Mouse (Mus musculus): ENCODE data around the gene Ano2.

Gene Ano2

DNA sequence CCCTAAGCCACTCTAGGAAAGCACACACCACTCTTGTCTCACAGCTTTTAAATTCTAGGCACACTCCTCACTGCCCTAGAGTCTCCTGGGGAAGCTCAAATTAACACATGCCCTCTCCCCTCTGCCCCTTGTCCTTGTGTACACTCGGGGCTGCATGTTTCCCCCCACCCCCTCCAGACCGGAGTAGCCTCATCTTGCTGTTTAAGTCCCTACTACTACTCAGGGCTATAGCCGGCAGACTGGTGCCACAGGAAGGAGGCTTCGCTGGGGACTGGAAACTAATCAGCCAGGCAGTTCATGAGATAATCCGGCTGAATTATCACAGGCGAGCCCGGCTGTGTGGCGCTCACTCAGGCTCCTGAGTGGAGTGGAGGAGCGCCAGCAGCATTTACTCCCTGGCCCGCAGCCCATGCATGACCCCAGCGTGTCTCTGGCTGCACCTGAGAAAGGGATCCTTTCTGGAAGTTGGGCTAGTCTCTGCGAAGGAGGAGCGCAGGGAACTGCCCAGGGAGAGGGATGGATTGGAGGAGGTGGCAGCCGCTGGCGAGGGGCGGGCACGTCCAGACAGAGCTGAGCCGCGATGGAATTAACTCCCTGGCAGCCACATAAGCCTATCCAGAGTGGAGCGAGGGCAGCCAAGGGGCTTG is at the start of gene Ano2:
Gene Ano2, plus strand, starts transcription at position 363 of the 647 bp plus-strand sequence.
- TF ChIP-seq NANOG (IDR thresholded peaks at IDR 0.05; ENCODE audit: borderline replicate concordance, low read length) (no peak), POU5F1 (IDR thresholded peaks at IDR 0.05; ENCODE audit: borderline replicate concordance, low read length) (no peak), CTCF (conservative IDR thresholded peaks at IDR 0.05; ENCODE audit: low read length) (no peak)
- H3K27me3 ChIP-seq (ENCODE audit: insufficient read depth, low read length): peaks cover 24% of the 10 kb centered on the region
- no peaks in the 10 kb centered on the region for H3K36me3 ChIP-seq (ENCODE audit: insufficient read depth, low read length)
- peak within 1 kb of the TSS; percentile 62 for H3K4me3 ChIP-seq (replicated peaks; ENCODE audit: low read length)
- peaks cover 7% of the 10 kb centered on the region; the same call in 1 of the 2 replicates for H3K4me1 ChIP-seq (replicated peaks; ENCODE audit: low read depth, low read length)
- H3K9me3 ChIP-seq (ENCODE audit: low read length): no peaks in the 10 kb centered on the region

DNA sequence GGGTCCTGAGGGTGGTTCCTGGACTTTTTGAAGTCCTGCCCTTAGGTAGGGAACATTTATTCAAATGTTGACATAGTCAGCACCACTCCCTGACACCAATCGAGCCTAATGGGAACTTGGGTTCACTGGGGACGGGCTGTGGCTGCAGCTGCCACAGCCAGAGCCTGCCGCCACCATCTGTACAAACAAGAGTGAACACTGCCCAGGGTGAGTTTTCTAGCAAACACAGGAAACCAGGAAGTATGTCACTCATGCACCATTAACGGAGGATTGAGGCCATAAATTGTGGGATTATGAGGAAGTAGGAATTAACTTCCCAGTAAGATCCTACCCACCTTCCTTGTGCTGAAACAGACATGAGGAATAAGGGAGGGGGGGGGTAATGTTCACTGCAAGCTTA is 49.7 kb upstream of the Ano2 start:
- Histone ChIP-seq H3K4me3 (replicated peaks; ENCODE audit: low read length) (no peak overlapping the region), H3K27me3 (ENCODE audit: insufficient read depth, low read length) (0 out of 2 replicates have a peak, but pooled peaks cover 7% of the 10 kb centered on the region), H3K9me3 (ENCODE audit: low read length) (peaks cover 8% of the 10 kb centered on the region), H3K36me3 (ENCODE audit: insufficient read depth, low read length) (no peaks in the 10 kb centered on the region), H3K4me1 (replicated peaks; ENCODE audit: low read depth, low read length) (peaks cover 6% of the 10 kb centered on the region; the same call in 1 of the 2 replicates)
- TF ChIP-seq CTCF (conservative IDR thresholded peaks at IDR 0.05; ENCODE audit: low read length): no peak
- no peak for TF ChIP-seq POU5F1 (IDR thresholded peaks at IDR 0.05; ENCODE audit: borderline replicate concordance, low read length)
- TF ChIP-seq NANOG (IDR thresholded peaks at IDR 0.05; ENCODE audit: borderline replicate concordance, low read length): no peak

DNA sequence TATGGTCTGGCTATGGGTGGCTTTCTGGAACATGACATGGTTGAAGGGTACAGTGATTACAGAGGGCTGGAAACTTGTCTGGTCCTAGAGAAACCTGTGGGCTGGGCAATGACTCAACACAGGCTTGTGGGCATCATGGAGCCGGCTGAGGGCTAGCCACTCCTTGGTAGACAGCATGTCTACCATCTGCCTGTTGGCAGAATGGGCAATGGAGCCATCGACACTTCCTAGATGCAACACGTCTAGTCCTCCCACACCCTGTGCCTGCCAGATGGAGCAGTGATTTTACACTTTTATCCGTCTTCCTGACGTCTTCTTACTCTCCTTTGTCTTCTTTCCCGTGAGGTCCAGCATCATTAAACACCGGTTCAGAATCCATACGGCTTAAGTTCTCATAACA is 49.1 kb upstream of the Ano2 start:
- Histone ChIP-seq H3K27me3 (ENCODE audit: insufficient read depth, low read length) (0 out of 2 replicates have a peak, but pooled peaks cover 7% of the 10 kb centered on the region), H3K4me3 (replicated peaks; ENCODE audit: low read length) (no peak overlapping the region), H3K4me1 (replicated peaks; ENCODE audit: low read depth, low read length) (peaks cover 6% of the 10 kb centered on the region; the same call in 1 of the 2 replicates), H3K36me3 (ENCODE audit: insufficient read depth, low read length) (no peaks in the 10 kb centered on the region), H3K9me3 (ENCODE audit: low read length) (peaks cover 8% of the 10 kb centered on the region)
- TF ChIP-seq NANOG (IDR thresholded peaks at IDR 0.05; ENCODE audit: borderline replicate concordance, low read length): no peak
- TF ChIP-seq POU5F1 (IDR thresholded peaks at IDR 0.05; ENCODE audit: borderline replicate concordance, low read length): no peak
- TF ChIP-seq CTCF (conservative IDR thresholded peaks at IDR 0.05; ENCODE audit: low read length): no peak

DNA sequence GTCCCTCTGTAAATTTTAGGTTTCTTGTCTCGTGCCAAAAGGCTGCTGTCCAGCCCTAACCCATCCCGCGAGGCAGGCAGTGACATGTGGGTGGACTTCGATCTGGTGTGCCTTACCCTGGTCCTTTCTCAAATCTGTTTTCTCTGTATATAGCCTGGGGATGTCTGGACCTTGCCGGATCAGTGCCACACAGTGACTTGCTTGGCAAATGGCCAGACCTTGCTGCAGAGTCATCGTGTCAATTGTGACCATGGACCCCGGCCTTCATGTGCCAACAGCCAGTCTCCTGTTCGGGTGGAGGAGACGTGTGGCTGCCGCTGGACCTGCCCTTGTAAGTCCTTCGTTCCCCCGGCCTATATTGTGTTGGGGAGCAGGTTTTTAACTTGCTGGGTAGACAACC is 41.3 kb upstream of the Ano2 start:
- Histone ChIP-seq H3K27me3 (ENCODE audit: insufficient read depth, low read length) (peaks cover 3% of the 10 kb centered on the region; the same call in 1 of the 2 replicates), H3K4me3 (replicated peaks; ENCODE audit: low read length) (no peak overlapping the region), H3K9me3 (ENCODE audit: low read length) (no peaks in the 10 kb centered on the region), H3K4me1 (replicated peaks; ENCODE audit: low read depth, low read length) (no peaks in the 10 kb centered on the region), H3K36me3 (ENCODE audit: insufficient read depth, low read length) (no peaks in the 10 kb centered on the region)
- TF ChIP-seq NANOG (IDR thresholded peaks at IDR 0.05; ENCODE audit: borderline replicate concordance, low read length): no peak
- TF ChIP-seq POU5F1 (IDR thresholded peaks at IDR 0.05; ENCODE audit: borderline replicate concordance, low read length): no peak
- no peak for TF ChIP-seq CTCF (conservative IDR thresholded peaks at IDR 0.05; ENCODE audit: low read length)

DNA sequence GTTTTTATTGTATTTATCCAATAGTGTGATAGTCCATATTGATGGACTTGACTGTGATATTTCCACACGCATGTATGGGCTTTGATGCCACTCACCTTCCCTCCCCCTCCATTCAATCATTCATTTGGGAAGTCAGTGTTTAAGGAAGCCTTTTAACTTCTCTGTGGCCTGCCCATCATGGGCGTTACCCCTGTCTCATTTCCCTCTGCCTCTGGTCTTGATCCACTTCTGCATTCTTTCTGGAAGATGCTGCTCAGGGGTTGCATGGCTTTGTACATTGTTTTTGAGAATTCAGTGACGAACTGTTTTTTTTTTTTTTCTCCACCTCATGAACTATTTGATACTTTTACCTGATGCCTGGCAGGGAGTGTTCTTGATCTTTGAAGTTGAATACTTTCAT is 38.9 kb upstream of the Ano2 start:
- TF ChIP-seq POU5F1 (IDR thresholded peaks at IDR 0.05; ENCODE audit: borderline replicate concordance, low read length) (no peak), CTCF (conservative IDR thresholded peaks at IDR 0.05; ENCODE audit: low read length) (no peak), NANOG (IDR thresholded peaks at IDR 0.05; ENCODE audit: borderline replicate concordance, low read length) (no peak)
- H3K4me1 ChIP-seq (replicated peaks; ENCODE audit: low read depth, low read length): no peaks in the 10 kb centered on the region
- no peaks in the 10 kb centered on the region for H3K36me3 ChIP-seq (ENCODE audit: insufficient read depth, low read length)
- no peak overlapping the region for H3K4me3 ChIP-seq (replicated peaks; ENCODE audit: low read length)
- H3K27me3 ChIP-seq (ENCODE audit: insufficient read depth, low read length): peaks cover 8% of the 10 kb centered on the region; the same call in 1 of the 2 replicates
- H3K9me3 ChIP-seq (ENCODE audit: low read length): no peaks in the 10 kb centered on the region

DNA sequence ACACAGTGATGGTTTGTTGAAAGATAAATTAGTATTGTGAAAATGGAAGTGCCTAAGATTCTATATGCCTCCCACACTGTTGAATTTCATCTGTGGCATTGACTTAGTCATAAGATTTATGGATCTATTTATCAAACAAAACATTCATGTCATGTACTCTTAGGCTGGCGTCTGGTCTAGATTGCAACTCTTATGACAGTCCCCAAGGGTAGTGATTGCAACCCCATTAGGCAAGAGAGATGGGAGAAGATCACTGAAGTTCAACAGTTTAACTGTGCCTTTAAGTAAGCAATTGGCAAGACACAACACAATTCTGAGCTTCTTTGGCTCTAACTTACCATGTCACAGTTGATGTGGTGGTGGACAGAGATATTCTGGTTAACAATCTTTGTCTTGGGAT is 36.8 kb upstream of the Ano2 start:
- no peak overlapping the region for H3K4me3 ChIP-seq (replicated peaks; ENCODE audit: low read length)
- H3K9me3 ChIP-seq (ENCODE audit: low read length): no peaks in the 10 kb centered on the region
- no peaks in the 10 kb centered on the region for H3K4me1 ChIP-seq (replicated peaks; ENCODE audit: low read depth, low read length)
- H3K36me3 ChIP-seq (ENCODE audit: insufficient read depth, low read length): no peaks in the 10 kb centered on the region
- peaks cover 11% of the 10 kb centered on the region; the same call in 1 of the 2 replicates for H3K27me3 ChIP-seq (ENCODE audit: insufficient read depth, low read length)
- TF ChIP-seq CTCF (conservative IDR thresholded peaks at IDR 0.05; ENCODE audit: low read length): no peak
- no peak for TF ChIP-seq NANOG (IDR thresholded peaks at IDR 0.05; ENCODE audit: borderline replicate concordance, low read length)
- TF ChIP-seq POU5F1 (IDR thresholded peaks at IDR 0.05; ENCODE audit: borderline replicate concordance, low read length): no peak

DNA sequence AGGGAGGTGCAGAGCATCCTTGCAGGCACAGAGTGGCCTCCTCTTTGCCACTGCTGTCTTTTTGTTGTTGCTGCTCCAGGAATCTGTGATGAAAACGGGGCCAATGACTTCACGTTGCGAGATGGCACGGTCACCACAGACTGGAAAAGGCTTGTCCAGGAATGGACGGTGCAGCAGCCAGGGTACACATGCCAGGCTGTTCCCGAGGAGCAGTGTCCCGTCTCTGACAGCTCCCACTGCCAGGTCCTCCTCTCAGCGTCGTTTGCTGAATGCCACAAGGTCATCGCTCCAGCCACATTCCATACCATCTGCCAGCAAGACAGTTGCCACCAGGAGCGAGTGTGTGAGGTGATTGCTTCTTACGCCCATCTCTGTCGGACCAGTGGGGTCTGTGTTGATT is 33.3 kb upstream of the Ano2 start:
- Histone ChIP-seq H3K4me3 (replicated peaks; ENCODE audit: low read length) (no peak overlapping the region), H3K4me1 (replicated peaks; ENCODE audit: low read depth, low read length) (no peaks in the 10 kb centered on the region), H3K36me3 (ENCODE audit: insufficient read depth, low read length) (no peaks in the 10 kb centered on the region), H3K9me3 (ENCODE audit: low read length) (no peaks in the 10 kb centered on the region), H3K27me3 (ENCODE audit: insufficient read depth, low read length) (peaks cover 8% of the 10 kb centered on the region; the same call in 1 of the 2 replicates)
- no peak for TF ChIP-seq POU5F1 (IDR thresholded peaks at IDR 0.05; ENCODE audit: borderline replicate concordance, low read length)
- TF ChIP-seq CTCF (conservative IDR thresholded peaks at IDR 0.05; ENCODE audit: low read length): no peak
- TF ChIP-seq NANOG (IDR thresholded peaks at IDR 0.05; ENCODE audit: borderline replicate concordance, low read length): no peak

DNA sequence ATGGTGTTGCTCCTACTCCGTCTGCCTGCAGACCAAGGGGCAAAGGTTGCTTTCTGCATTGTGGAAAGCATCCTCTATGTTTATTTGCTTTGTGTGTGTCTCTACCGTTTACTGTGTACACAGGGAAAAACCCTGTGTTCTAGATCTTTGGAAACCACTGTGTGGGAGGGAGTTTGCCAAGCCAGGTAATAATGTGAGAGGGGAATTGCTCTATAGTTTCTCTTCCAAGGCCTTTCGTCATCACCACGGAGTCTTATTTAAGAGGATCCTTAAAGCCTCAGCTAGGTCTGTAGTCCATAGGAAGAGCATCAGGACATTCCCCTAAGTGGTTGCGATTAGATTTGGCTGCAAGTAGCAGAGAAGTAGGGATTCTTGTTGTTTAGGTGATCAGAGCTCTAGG is 32.3 kb upstream of the Ano2 start:
- Histone ChIP-seq H3K9me3 (ENCODE audit: low read length) (no peaks in the 10 kb centered on the region), H3K27me3 (ENCODE audit: insufficient read depth, low read length) (peaks cover 8% of the 10 kb centered on the region; the same call in 1 of the 2 replicates), H3K4me1 (replicated peaks; ENCODE audit: low read depth, low read length) (no peaks in the 10 kb centered on the region), H3K36me3 (ENCODE audit: insufficient read depth, low read length) (no peaks in the 10 kb centered on the region), H3K4me3 (replicated peaks; ENCODE audit: low read length) (no peak overlapping the region)
- TF ChIP-seq NANOG (IDR thresholded peaks at IDR 0.05; ENCODE audit: borderline replicate concordance, low read length) (no peak), POU5F1 (IDR thresholded peaks at IDR 0.05; ENCODE audit: borderline replicate concordance, low read length) (no peak), CTCF (conservative IDR thresholded peaks at IDR 0.05; ENCODE audit: low read length) (no peak)
